Mouse (Mus musculus) MEL (cell line): ENCODE data around the gene Acap1. TPM values are rescaled to one million over a fixed set of nuclear protein-coding genes. Genes with fewer than 3 reads are reported as not detected.
A peak's percentile ranks its signal among the peaks of the same experiment; 100 is the strongest.

Experiments
- DNase-seq: peaks from one replicate; pipeline ENCODE4 v3.0.0; 2011; ENCODE audit warnings: low read depth, low spot score
- H3K27ac ChIP-seq: 2 replicates; pipeline ENCODE4 v1.5.1; 2012; ENCODE audit warnings: low read depth, mild to moderate bottlenecking, control low read depth, low read length, moderate library complexity; ENCODE audit not compliant: control insufficient read depth
- H3K27me3 ChIP-seq, 2 experiments: fragments of 150-350 bp in 1 of 2; sonication (generic) in 1 of 2; 2 replicates each; pipeline ENCODE4 v1.6.1; 2012; ENCODE audit warnings: low read length in 2 of 2, mild to moderate bottlenecking in 2 of 2, improper control_type of control experiment in 1 of 2, moderate library complexity in 1 of 2; ENCODE audit not compliant: insufficient read depth in 2 of 2, control insufficient read depth in 1 of 2
- H3K36me3 ChIP-seq, 2 experiments: 2 replicates each; pipeline ENCODE4 v1.6.1; 2012 to 2014; ENCODE audit warnings: low read length in 2 of 2, improper control_type of control experiment in 1 of 2, inconsistent platforms in 1 of 2, mild to moderate bottlenecking in 1 of 2; ENCODE audit not compliant: insufficient read depth in 2 of 2, control insufficient read depth in 1 of 2
- H3K4me1 ChIP-seq, 2 experiments: fragments of 150-350 bp in 1 of 2; sonication (generic) in 1 of 2; 2 replicates each; pipeline ENCODE4 v1.6.1; 2012; ENCODE audit warnings: low read length in 2 of 2, improper control_type of control experiment in 1 of 2, mild to moderate bottlenecking in 1 of 2; ENCODE audit not compliant: insufficient read depth in 2 of 2, control insufficient read depth in 1 of 2
- H3K4me3 ChIP-seq, 2 experiments: fragments of 150-350 bp in 1 of 2; sonication (generic) in 1 of 2; 2 replicates each; pipeline ENCODE4 v1.5.1; 2012; ENCODE audit warnings: low read depth in 2 of 2, low read length in 2 of 2, mild to moderate bottlenecking in 2 of 2, moderate library complexity in 2 of 2, control low read depth in 1 of 2, improper control_type of control experiment in 1 of 2; ENCODE audit not compliant: control insufficient read depth in 1 of 2, insufficient read depth in 1 of 2
- H3K79me2 ChIP-seq: 2 replicates; pipeline ENCODE4 v1.6.1; 2012; ENCODE audit warnings: mild to moderate bottlenecking, low read length, moderate library complexity; ENCODE audit not compliant: control insufficient read depth, poor library complexity, insufficient read depth
- H3K9ac ChIP-seq: 2 replicates; pipeline ENCODE4 v1.6.1; 2012; ENCODE audit warnings: low read depth, mild to moderate bottlenecking, control low read depth, low read length, moderate library complexity; ENCODE audit not compliant: control insufficient read depth, poor library complexity, severe bottlenecking
- H3K9me3 ChIP-seq: fragments of 150-350 bp; sonication (generic); replicated peaks from 2 replicates; pipeline ENCODE4 v1.6.1; 2012; ENCODE audit warnings: mild to moderate bottlenecking, low read length, improper control_type of control experiment, moderate library complexity; ENCODE audit not compliant: insufficient read depth
- BHLHE40 ChIP-seq: IDR thresholded peaks from 2 replicates; pipeline ENCODE4 v1.6.1; 2012; ENCODE audit warnings: low read depth, mild to moderate bottlenecking, inconsistent platforms, low read length, improper control_type of control experiment, borderline replicate concordance
- CHD1 ChIP-seq: IDR thresholded peaks from 2 replicates; pipeline ENCODE4 v1.6.1; 2012; ENCODE audit warnings: low read depth, mild to moderate bottlenecking, inconsistent platforms, low read length, improper control_type of control experiment
- CHD2 ChIP-seq: IDR thresholded peaks from 2 replicates; pipeline ENCODE4 v1.6.1; 2011; ENCODE audit warnings: low read length, improper control_type of control experiment
- E2F4 ChIP-seq: IDR thresholded peaks from 2 replicates; pipeline ENCODE4 v1.6.1; 2011; ENCODE audit warnings: low read depth, low read length, improper control_type of control experiment, borderline replicate concordance
- ELF1 ChIP-seq: IDR thresholded peaks from 2 replicates; pipeline ENCODE4 v1.6.1; 2014; ENCODE audit warnings: low read depth, mild to moderate bottlenecking, inconsistent platforms, low read length, improper control_type of control experiment, moderate library complexity
- EP300 ChIP-seq, 2 experiments: IDR thresholded peaks; 2 replicates each; pipeline ENCODE4 v1.6.1; 2011; ENCODE audit warnings: improper control_type of control experiment in 2 of 2, low read length in 2 of 2, low read depth in 1 of 2, mild to moderate bottlenecking in 1 of 2
- ETS1 ChIP-seq: IDR thresholded peaks from 2 replicates; pipeline ENCODE4 v1.6.1; 2012; ENCODE audit warnings: low read depth, mild to moderate bottlenecking, inconsistent platforms, low read length, improper control_type of control experiment, moderate library complexity
- GABPA ChIP-seq: IDR thresholded peaks from 2 replicates; pipeline ENCODE4 v1.6.1; 2012; ENCODE audit warnings: low read depth, mild to moderate bottlenecking, inconsistent platforms, low read length, improper control_type of control experiment, moderate library complexity
- GATA1 ChIP-seq: IDR thresholded peaks from 2 replicates; pipeline ENCODE4 v1.6.1; 2011; ENCODE audit warnings: low read depth, low read length, improper control_type of control experiment
- JUND ChIP-seq: IDR thresholded peaks from 2 replicates; pipeline ENCODE4 v1.6.1; 2011; ENCODE audit warnings: low read depth, mild to moderate bottlenecking, improper control_type of control experiment, low read length
- MAFK ChIP-seq: IDR thresholded peaks from 2 replicates; pipeline ENCODE4 v1.6.1; 2011; ENCODE audit warnings: low read depth, mild to moderate bottlenecking, low read length, improper control_type of control experiment, borderline replicate concordance
- MAZ ChIP-seq: IDR thresholded peaks from 2 replicates; pipeline ENCODE4 v1.6.1; 2012; ENCODE audit warnings: low read depth, mild to moderate bottlenecking, inconsistent platforms, low read length, improper control_type of control experiment
- MEF2A ChIP-seq: IDR thresholded peaks from 2 replicates; pipeline ENCODE4 v1.6.1; 2014; ENCODE audit warnings: low read depth, mild to moderate bottlenecking, inconsistent platforms, low read length, improper control_type of control experiment; ENCODE audit not compliant: poor library complexity, insufficient replicate concordance, severe bottlenecking; ENCODE audit errors: extremely low read depth
- MXI1 ChIP-seq: IDR thresholded peaks from 2 replicates; pipeline ENCODE4 v1.6.1; 2011; ENCODE audit warnings: mild to moderate bottlenecking, low read depth, low read length, improper control_type of control experiment
- MYB ChIP-seq: IDR thresholded peaks from 2 replicates; pipeline ENCODE4 v1.6.1; 2011; ENCODE audit warnings: mild to moderate bottlenecking, low read depth, low read length, improper control_type of control experiment
- MYC ChIP-seq: IDR thresholded peaks from 2 replicates; pipeline ENCODE4 v1.6.1; 2011; ENCODE audit warnings: low read depth, mild to moderate bottlenecking, low read length, improper control_type of control experiment, moderate library complexity
- NELFE ChIP-seq: IDR thresholded peaks from 2 replicates; pipeline ENCODE4 v1.6.1; 2011; ENCODE audit warnings: low read depth, low read length, improper control_type of control experiment
- NRF1 ChIP-seq: IDR thresholded peaks from 2 replicates; pipeline ENCODE4 v1.6.1; 2014; ENCODE audit warnings: low read depth, mild to moderate bottlenecking, inconsistent platforms, low read length, improper control_type of control experiment, moderate library complexity; ENCODE audit not compliant: poor library complexity, insufficient read depth, severe bottlenecking
- POLR2A ChIP-seq, 2 experiments: IDR thresholded peaks; 2 replicates each; pipeline ENCODE4 v1.6.1; 2011 to 2012; ENCODE audit warnings: low read length in 2 of 2, mild to moderate bottlenecking in 2 of 2, control low read depth in 1 of 2, improper control_type of control experiment in 1 of 2, low read depth in 1 of 2, moderate library complexity in 1 of 2; ENCODE audit not compliant: control insufficient read depth in 1 of 2, insufficient read depth in 1 of 2, poor library complexity in 1 of 2
- POLR2AphosphoS2 ChIP-seq: IDR thresholded peaks from 2 replicates; pipeline ENCODE4 v1.6.1; 2011; ENCODE audit warnings: low read length, improper control_type of control experiment
- POLR2AphosphoS5 ChIP-seq: IDR thresholded peaks from 2 replicates; pipeline ENCODE4 v1.6.1; 2012; ENCODE audit warnings: low read depth, borderline replicate concordance, mild to moderate bottlenecking, inconsistent platforms, low read length, moderate library complexity, mixed read lengths
- RAD21 ChIP-seq: IDR thresholded peaks from 2 replicates; pipeline ENCODE4 v1.6.1; 2011; ENCODE audit warnings: mild to moderate bottlenecking, low read depth, low read length, improper control_type of control experiment
- RCOR1 ChIP-seq: IDR thresholded peaks from 2 replicates; pipeline ENCODE4 v1.6.1; 2012; ENCODE audit warnings: low read depth, mild to moderate bottlenecking, inconsistent platforms, low read length, improper control_type of control experiment
- SIN3A ChIP-seq: IDR thresholded peaks from 2 replicates; pipeline ENCODE4 v1.6.1; 2012; ENCODE audit warnings: low read length, improper control_type of control experiment, inconsistent platforms
- SMC3 ChIP-seq: IDR thresholded peaks from 2 replicates; pipeline ENCODE4 v1.6.1; 2011; ENCODE audit warnings: low read depth, low read length, improper control_type of control experiment
- TAL1 ChIP-seq: IDR thresholded peaks from 2 replicates; pipeline ENCODE4 v1.6.1; 2012; ENCODE audit warnings: mild to moderate bottlenecking, inconsistent platforms, low read length, moderate library complexity, mixed read lengths
- TBP ChIP-seq: IDR thresholded peaks from 2 replicates; pipeline ENCODE4 v1.8.0; 2011; ENCODE audit warnings: low read depth, low read length, improper control_type of control experiment
- TCF12 ChIP-seq: IDR thresholded peaks from 2 replicates; pipeline ENCODE4 v1.6.1; 2014; ENCODE audit warnings: low read depth, mild to moderate bottlenecking, inconsistent platforms, low read length, improper control_type of control experiment, moderate library complexity
- UBTF ChIP-seq: IDR thresholded peaks from 2 replicates; pipeline ENCODE4 v1.6.1; 2012; ENCODE audit warnings: low read depth, mild to moderate bottlenecking, inconsistent platforms, low read length, improper control_type of control experiment, moderate library complexity, borderline replicate concordance; ENCODE audit not compliant: insufficient read depth
- USF1 ChIP-seq: IDR thresholded peaks from 2 replicates; pipeline ENCODE4 v1.6.1; 2014; ENCODE audit warnings: low read depth, mild to moderate bottlenecking, inconsistent platforms, low read length, improper control_type of control experiment, moderate library complexity
- USF2 ChIP-seq, 2 experiments: IDR thresholded peaks; 2 replicates each; pipeline ENCODE4 v1.6.1; 2011 to 2012; ENCODE audit warnings: improper control_type of control experiment in 2 of 2, low read length in 2 of 2, borderline replicate concordance in 1 of 2, inconsistent platforms in 1 of 2, low read depth in 1 of 2, mild to moderate bottlenecking in 1 of 2; ENCODE audit not compliant: insufficient read depth in 1 of 2
- ZC3H11A ChIP-seq: IDR thresholded peaks from 2 replicates; pipeline ENCODE4 v1.6.1; 2012; ENCODE audit warnings: low read depth, mild to moderate bottlenecking, inconsistent platforms, low read length, improper control_type of control experiment
- ZKSCAN1 ChIP-seq: IDR thresholded peaks from 2 replicates; pipeline ENCODE4 v1.6.1; 2012; ENCODE audit warnings: low read depth, mild to moderate bottlenecking, inconsistent platforms, low read length, improper control_type of control experiment, moderate library complexity
- ZMIZ1 ChIP-seq: IDR thresholded peaks from 2 replicates; pipeline ENCODE4 v1.6.1; 2012; ENCODE audit warnings: low read depth, mild to moderate bottlenecking, inconsistent platforms, low read length, improper control_type of control experiment, moderate library complexity
- ZNF384 ChIP-seq: IDR thresholded peaks from 2 replicates; pipeline ENCODE4 v1.6.1; 2012; ENCODE audit warnings: low read depth, mild to moderate bottlenecking, inconsistent platforms, low read length, improper control_type of control experiment
- polyA plus RNA-seq, 2 experiments: library from polyadenylated mRNA; stranded (reverse) in 1 of 2; unstranded in 1 of 2; fragments of >175 nt in 1 of 2; fragments of >200 nt in 1 of 2; gene quantifications; 2 replicates each; pipeline versions ENCODE4 v1.2.1 to v1.2.4; 2012; ENCODE audit warnings: low replicate concordance in 2 of 2, low read depth in 1 of 2; ENCODE audit not compliant: insufficient read length in 2 of 2, insufficient read depth in 1 of 2, missing spikeins in 1 of 2
- total RNA-seq: library from RNA; depleted of rRNA; stranded (reverse); fragments of 300-350 nt; gene quantifications from 2 replicates; pipeline ENCODE4 v1.2.3, GENCODE M21; 2012

Gene Acap1
- total and polyA plus RNA-seq, 3 experiments = 20.7 to 42.2 TPM; not detected in 1

DNA sequence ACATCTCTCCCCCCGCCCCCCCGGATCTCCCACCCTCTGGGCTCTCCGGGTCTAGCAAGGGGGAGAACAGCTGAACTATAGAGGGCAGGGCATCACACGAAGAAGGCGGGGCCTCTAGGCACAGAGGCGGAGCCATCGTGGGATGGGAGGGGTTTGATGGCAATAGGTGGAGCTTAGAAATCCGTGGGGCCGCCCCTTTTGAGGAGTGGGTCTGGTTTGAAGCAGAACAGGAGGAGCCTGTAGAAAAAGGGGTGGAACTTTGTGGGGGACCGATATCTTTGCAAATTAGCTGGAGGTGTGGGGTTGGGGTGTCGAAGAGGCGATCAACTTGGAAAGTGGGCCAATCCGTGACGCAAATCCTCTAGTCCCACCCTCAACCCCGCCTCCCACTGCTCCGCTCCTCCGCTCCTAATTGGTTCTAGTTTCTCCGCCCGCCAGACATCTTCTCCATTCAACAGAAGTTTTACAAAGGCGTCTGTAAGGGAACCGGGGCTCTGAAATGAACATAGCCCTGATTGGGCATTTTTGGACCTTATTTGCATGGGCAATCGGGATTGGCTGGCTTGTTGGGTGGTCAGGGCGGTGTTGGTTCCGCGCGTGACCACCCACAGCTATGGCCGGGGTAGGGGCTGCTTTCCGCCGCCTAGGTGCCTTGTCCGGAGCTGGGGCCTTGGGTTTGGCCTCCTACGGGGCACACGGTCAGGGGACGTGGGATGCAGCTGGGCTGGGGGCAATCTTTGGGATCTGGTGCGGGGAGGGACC is 57.2 kb downstream of the Acap1 start, which contains the start of gene Tmem256:
Gene Tmem256 (plus strand): TSS at position 563 of the 762 bp plus-strand sequence.
- H3K27me3 ChIP-seq = no peaks in the 10 kb centered on the region; a peak in 1 of 4 replicates
- peak within 1 kb of the TSS; percentile 40 for H3K27ac ChIP-seq
- H3K79me2 ChIP-seq = peaks cover 1% of the 10 kb centered on the region; the same call in 1 of the 2 replicates
- H3K4me1 ChIP-seq = peaks cover 10 to 23% of the 10 kb centered on the region in 2 experiments
- no peaks in the 10 kb centered on the region for H3K9me3 ChIP-seq
- DNase-seq = peak; percentile 100
- peak within 1 kb of the TSS; percentile 84 to 97 for H3K4me3 ChIP-seq
- peak within 1 kb of the TSS; percentile 86 for H3K9ac ChIP-seq
- H3K36me3 ChIP-seq = peaks cover 0 to 12% of the 10 kb centered on the region in 2 experiments; a peak in 2 of 4 replicates
- peak in 1 of 2 experiments; percentile 88; a peak in 3 of 4 replicates for TF ChIP-seq POLR2A (IDR thresholded peaks at IDR 0.05; ENCODE audit: control insufficient read depth in 1 of 2, insufficient read depth in 1 of 2, low read depth in 1 of 2, low read length in 2 of 2, poor library complexity in 1 of 2)
- no peak for TF ChIP-seq ZC3H11A
- TF ChIP-seq USF1 = peak; percentile 78
- peak; percentile 57; the same call in 1 of the 2 replicates for TF ChIP-seq ELF1
- TF ChIP-seq EP300 (IDR thresholded peaks at IDR 0.05; ENCODE audit: low read depth in 1 of 2, low read length in 2 of 2) = peak in 1 of 2 experiments; percentile 2; a peak in 1 of 4 replicates
- no peak for TF ChIP-seq UBTF
- TF ChIP-seq TCF12 = peak; percentile 33
- peak; percentile 76; the same call in 1 of the 2 replicates for TF ChIP-seq BHLHE40
- 0 out of 2 replicates have a peak, but pooled peaks have one; percentile 4 for TF ChIP-seq E2F4
- TF ChIP-seq MYC = 0 out of 2 replicates have a peak, but pooled peaks have one; percentile 63
- TF ChIP-seq TBP = peak; percentile 69; the same call in 1 of the 2 replicates
- no peak for TF ChIP-seq POLR2AphosphoS5
- no peak for TF ChIP-seq RCOR1
- no peak for TF ChIP-seq MAFK
- TF ChIP-seq RAD21 = no peak
- peak; percentile 25; the same call in 1 of the 2 replicates for TF ChIP-seq NRF1
- TF ChIP-seq ETS1 = 0 out of 2 replicates have a peak, but pooled peaks have one; percentile 45
- TF ChIP-seq CHD1 = no peak
- no peak for TF ChIP-seq ZKSCAN1
- peak; percentile 81 for TF ChIP-seq NELFE
- TF ChIP-seq MXI1 = peak; percentile 59
- peak; percentile 90; the same call in 1 of the 2 replicates for TF ChIP-seq GABPA
- TF ChIP-seq GATA1 = no peak
- peak; percentile 66 for TF ChIP-seq MAZ
- TF ChIP-seq JUND = no peak
- peak; percentile 76 for TF ChIP-seq CHD2
- no peak for TF ChIP-seq TAL1
- no peak for TF ChIP-seq USF2 (IDR thresholded peaks at IDR 0.05; ENCODE audit: borderline replicate concordance in 1 of 2, insufficient read depth in 1 of 2, low read depth in 1 of 2, low read length in 2 of 2)
- TF ChIP-seq POLR2AphosphoS2 = peak; percentile 56; the same call in 1 of the 2 replicates
- TF ChIP-seq MYB = no peak
- TF ChIP-seq ZMIZ1 = no peak
- no peak for TF ChIP-seq ZNF384
- TF ChIP-seq MEF2A = no peak
- TF ChIP-seq SMC3 = no peak
- TF ChIP-seq SIN3A = peak; percentile 79
